Mouse (Mus musculus): ENCODE results near the gene Cd209a. TPM values are rescaled to one million over a fixed set of nuclear protein-coding genes. Genes with fewer than 3 reads are reported as not detected.

The Cd209a gene
- 1 to 10 TPM; 5.8 to 9.3 TPM for total RNA-seq (2023)

GRCm38 (mm10) chr8:3748761-3749160 is at the start of gene Cd209a:
Gene Cd209a, minus strand, starts transcription at chr8:3748984.

DNA sequence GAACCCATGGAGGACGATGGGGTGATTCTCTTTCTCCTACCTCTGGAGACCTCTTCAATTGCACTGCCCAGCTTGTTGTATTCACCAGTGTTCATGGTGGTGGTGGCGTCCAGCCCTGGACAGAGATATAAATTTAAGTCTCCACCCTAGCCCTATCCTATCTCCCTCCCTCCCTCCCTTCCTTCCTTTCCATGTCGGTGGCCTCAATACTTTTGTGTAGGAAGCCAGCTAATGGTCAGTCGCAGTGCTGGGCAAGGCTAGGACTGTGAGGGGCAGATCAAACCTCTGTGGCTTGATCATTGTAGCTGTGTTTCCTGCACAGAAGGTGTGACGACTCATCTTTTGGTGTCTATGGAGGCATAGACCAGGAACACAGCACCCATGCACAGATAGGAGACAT is 28.2 kb downstream of the Cd209a start, which contains the start of gene Clec4g:
Clec4g (minus strand) TSS at position 101 of the 400 bp plus-strand sequence.

GRCm38 (mm10) chr8:3694121-3694520 is 54.7 kb downstream of the Cd209a start, which contains the start of gene Fcer2a:
Gene Fcer2a, minus strand, starts transcription at chr8:3694175.

Other genes starting within 250 kb of the Cd209a start
- gene Mcoln1, start 248.5 kb downstream of the Cd209a start, total RNA-seq (2023): 10 to 100 TPM; 27.4 to 35.4 TPM
- 10 to 100 TPM; 21.9 to 29.6 TPM for gene Pnpla6, start 233.6 kb downstream of the Cd209a start, total RNA-seq (2023)
- not detected for gene C330021F23Rik, start 181.0 kb downstream of the Cd209a start, total RNA-seq (2023)
- not detected for gene Camsap3, start 161.7 kb downstream of the Cd209a start, total RNA-seq (2023)
- 10 to 100 TPM; 41.2 to 47.3 TPM for gene Xab2, start 127.7 kb downstream of the Cd209a start, total RNA-seq (2023)
- 100 to 1,000 TPM; 117 to 126 TPM for gene Pet100, start 127.4 kb downstream of the Cd209a start, total RNA-seq (2023)
- gene Pcp2, start 123.4 kb downstream of the Cd209a start, total RNA-seq (2023): not detected
- gene Stxbp2, start 118.0 kb downstream of the Cd209a start, total RNA-seq (2023): 100 to 1,000 TPM; 351 TPM
- gene Retn, start 93.2 kb downstream of the Cd209a start, total RNA-seq (2023): 1 to 10 TPM in 1 of 2 experiments, under 1 TPM in 1; 0.71 to 1.1 TPM
- gene Mcemp1, start 83.2 kb downstream of the Cd209a start, total RNA-seq (2023): 100 to 1,000 TPM; 302 to 336 TPM
- gene Fcor, start 76.6 kb downstream of the Cd209a start, total RNA-seq (2023): 1 to 10 TPM; 4.4 to 4.5 TPM
- gene Trappc5, start 72.7 kb downstream of the Cd209a start, total RNA-seq (2023): 10 to 100 TPM; 11.7 to 15.6 TPM
- gene Fcer2a, start 54.8 kb downstream of the Cd209a start, total RNA-seq (2023): under 1 TPM; 0.31 to 0.53 TPM
- gene Clec4g, start 28.3 kb downstream of the Cd209a start, total RNA-seq (2023): not detected
- not detected for gene Cd209e, start 105.3 kb upstream of the Cd209a start, total RNA-seq (2023)
- gene Cd209d, start 129.6 kb upstream of the Cd209a start, total RNA-seq (2023): 1 to 10 TPM in 1 of 2 experiments, under 1 TPM in 1; 0.67 to 2.6 TPM
- not detected for gene Cd209b, start 177.9 kb upstream of the Cd209a start, total RNA-seq (2023)
- gene Cd209c, start 205.8 kb upstream of the Cd209a start, total RNA-seq (2023): under 1 TPM; 0.47 to 0.62 TPM

Measured in neutrophil, adult 59 days (primary cell).